ENCODE assay signal across 10 mouse cellular contexts in genomic region chr10:121855863-121856446, GRCm38 (mm10).
DNase-seq lines count a peak whose midpoint lies in the region; ATAC-seq and TF ChIP-seq lines count a peak whose summit lies in the region.
"Had no signal": no experiment of that assay in that cellular context is flagged by ENCODE, and none has a peak within 500 bp of the region (broad histone marks: within the 10 kb centered on the region; RNA-seq: fewer than 3 reads in every experiment).

No protein-coding gene starts in this region.

- CTCF ChIA-PET in Patski (lab: Charles Lee): no interaction called here

- POLR2A ChIA-PET in Patski (lab: Charles Lee): no interaction called here

- TF ChIP-seq CTCF in kidney, postnatal 0 days (IDR thresholded peaks at IDR 0.05; ENCODE audit: low read depth): peak; percentile 53; the same call in 1 of the 2 replicates
- TF ChIP-seq CTCF in E14TG2a.4 (conservative IDR thresholded peaks at IDR 0.05; ENCODE audit: low read length) (peak; percentile 67), Patski (IDR thresholded peaks at IDR 0.05) (peak; percentile 66)

- no peak overlapping the region for H3K27ac ChIP-seq in kidney, postnatal 0 days
- H3K27ac ChIP-seq in hindbrain, embryonic 11.5 days (ENCODE audit: low read depth, low read length): no peak overlapping the region
- H3K27ac ChIP-seq: stomach, embryonic 15.5 days had no signal

- H3K9ac ChIP-seq in kidney, postnatal 0 days (ENCODE audit: low read depth, low read length): no peak overlapping the region
- no peak overlapping the region for H3K9ac ChIP-seq in hindbrain, embryonic 11.5 days (ENCODE audit: low read depth, low read length)
- H3K9ac ChIP-seq: stomach, embryonic 15.5 days had no signal

- no peaks in the 10 kb centered on the region for H3K4me1 ChIP-seq in kidney, postnatal 0 days (replicated peaks; ENCODE audit: insufficient read depth, low read length)
- H3K4me1 ChIP-seq in E14TG2a.4 (replicated peaks; ENCODE audit: low read depth, low read length): peaks cover 15% of the 10 kb centered on the region
- peaks cover 4% of the 10 kb centered on the region; the same call in 1 of the 2 replicates for H3K4me1 ChIP-seq in hindbrain, embryonic 11.5 days (replicated peaks; ENCODE audit: control insufficient read depth, insufficient read depth, low read length)
- H3K4me1 ChIP-seq: stomach, embryonic 15.5 days had no signal

- DNase-seq in kidney, postnatal 0 days (ENCODE audit: low spot score): no peak
- no peak for DNase-seq in kidney, postnatal 10 days
- DNase-seq in Patski (ENCODE audit: low read depth, low spot score): no peak
- peak; percentile 21 for DNase-seq in lung, postnatal 25 days (ENCODE audit: low spot score)
- DNase-seq in adrenal gland, postnatal 10 days: no peak
- DNase-seq in hindbrain, embryonic 11.5 days (ENCODE audit: low spot score): no peak
- DNase-seq: kidney, adult 11 months; right cerebral cortex, adult 18-20 months had no signal

- H3K36me3 ChIP-seq in kidney, postnatal 0 days (ENCODE audit: insufficient read depth, low read length): 0 out of 2 replicates have a peak, but pooled peaks cover 3% of the 10 kb centered on the region
- H3K36me3 ChIP-seq in E14TG2a.4 (ENCODE audit: insufficient read depth, low read length): no peaks in the 10 kb centered on the region
- no peaks in the 10 kb centered on the region for H3K36me3 ChIP-seq in hindbrain, embryonic 11.5 days (ENCODE audit: control insufficient read depth, insufficient read depth, low read length)
- H3K36me3 ChIP-seq: stomach, embryonic 15.5 days had no signal

- WGBS in kidney, postnatal 0 days: 91% methylated on average over 7 of the region's 7 CpGs
- 83% methylated on average over 7 of the region's 7 CpGs for WGBS in hindbrain, embryonic 11.5 days

- H3K4me3 ChIP-seq in kidney, postnatal 0 days (replicated peaks; ENCODE audit: low read depth, low read length): no peak overlapping the region
- no peak overlapping the region for H3K4me3 ChIP-seq in E14TG2a.4 (replicated peaks; ENCODE audit: low read length)
- no peak overlapping the region for H3K4me3 ChIP-seq in hindbrain, embryonic 11.5 days (ENCODE audit: low read depth, low read length)
- H3K4me3 ChIP-seq: stomach, embryonic 15.5 days had no signal

- in situ Hi-C loops in Patski (cut with MboI; ENCODE audit: low pct_unique_long_range_greater_than_20kb): no loop called here

- ATAC-seq in kidney, postnatal 0 days (replicated peaks; ENCODE audit: low FRiP score, low read depth): no peak
- ATAC-seq in Patski: no peak
- no peak for ATAC-seq in hindbrain, embryonic 11.5 days (ENCODE audit: low FRiP score)

- H3K4me2 ChIP-seq in kidney, postnatal 0 days (ENCODE audit: low read length): no peak overlapping the region
- no peak overlapping the region for H3K4me2 ChIP-seq in hindbrain, embryonic 11.5 days (replicated peaks; ENCODE audit: low read depth, low read length)
- H3K4me2 ChIP-seq: stomach, embryonic 15.5 days had no signal

- no peaks in the 10 kb centered on the region for H3K9me3 ChIP-seq in kidney, postnatal 0 days (replicated peaks; ENCODE audit: low read length)
- H3K9me3 ChIP-seq in E14TG2a.4 (ENCODE audit: low read length): no peaks in the 10 kb centered on the region
- no peaks in the 10 kb centered on the region for H3K9me3 ChIP-seq in hindbrain, embryonic 11.5 days (ENCODE audit: control insufficient read depth, low read length)
- H3K9me3 ChIP-seq: stomach, embryonic 15.5 days had no signal

- no peaks in the 10 kb centered on the region for H3K27me3 ChIP-seq in kidney, postnatal 0 days (ENCODE audit: insufficient read depth, low read length)
- H3K27me3 ChIP-seq in E14TG2a.4 (ENCODE audit: insufficient read depth, low read length) (peaks cover 13% of the 10 kb centered on the region), Patski (no peaks in the 10 kb centered on the region)
- no peaks in the 10 kb centered on the region for H3K27me3 ChIP-seq in hindbrain, embryonic 11.5 days (ENCODE audit: control insufficient read depth, insufficient read depth, low read length)
- H3K27me3 ChIP-seq: stomach, embryonic 15.5 days had no signal
